Mouse (Mus musculus): Measurements from ENCODE around the gene Adam19.

DNA sequence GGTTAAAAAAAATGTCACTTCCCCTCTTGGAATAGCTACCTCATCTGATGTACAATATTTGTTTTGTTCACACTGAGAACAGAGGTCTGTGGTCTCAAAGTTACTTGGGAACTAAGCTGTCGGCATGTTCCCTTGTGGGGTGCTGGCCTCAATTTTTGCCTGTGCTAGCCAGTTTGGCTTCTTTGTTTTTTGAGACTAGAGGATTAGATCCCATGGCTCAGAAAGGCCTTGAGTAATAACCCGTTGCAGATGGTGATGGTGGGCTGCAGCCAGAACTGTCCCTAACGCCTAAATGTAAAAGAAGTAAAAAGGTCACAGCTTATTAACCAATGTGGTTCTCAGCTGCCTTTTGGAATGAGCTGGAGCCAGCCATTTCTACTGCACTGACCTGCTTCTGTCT is 57.4 kb downstream of the Adam19 start:
- TF ChIP-seq TAL1 (IDR thresholded peaks at IDR 0.05; ENCODE audit: low read length) (no peak), GATA1 (IDR thresholded peaks at IDR 0.05; ENCODE audit: low read length) (no peak)
